Mouse (Mus musculus) myocyte (in vitro differentiated cells): ENCODE measurements around the gene Cuedc1.

Experiments used
- CEBPB ChIP-seq: IDR thresholded peaks from 2 replicates; pipeline ENCODE4 v1.6.1; 2011; ENCODE audit warnings: mild to moderate bottlenecking, moderate library complexity; ENCODE audit not compliant: poor library complexity, insufficient read depth, severe bottlenecking
- E2F4 ChIP-seq: IDR thresholded peaks from one replicate; pipeline ENCODE4 v1.6.1; 2011; ENCODE audit warnings: mild to moderate bottlenecking, control low read depth, moderate library complexity; ENCODE audit not compliant: insufficient read depth
- MAX ChIP-seq: IDR thresholded peaks from one replicate; pipeline ENCODE4 v1.6.1; 2011; ENCODE audit warnings: low read depth, mild to moderate bottlenecking, control low read depth
- MYOD1 ChIP-seq, 3 experiments: IDR thresholded peaks; one replicate each; pipeline ENCODE4 v1.6.1; 2011; ENCODE audit warnings: control low read depth in 2 of 3, low read depth in 2 of 3, mild to moderate bottlenecking in 2 of 3, moderate library complexity in 1 of 3; ENCODE audit not compliant: insufficient read length in 2 of 3, control insufficient read depth in 1 of 3
- POLR2A ChIP-seq: IDR thresholded peaks from one replicate; pipeline ENCODE4 v1.6.1; 2011; ENCODE audit warnings: low read depth, mild to moderate bottlenecking, control low read depth, moderate library complexity; ENCODE audit not compliant: insufficient read length
- TCF3 ChIP-seq: IDR thresholded peaks from one replicate; pipeline ENCODE4 v1.6.1; 2011; ENCODE audit warnings: low read depth, control low read depth; ENCODE audit not compliant: insufficient read length
- USF1 ChIP-seq: IDR thresholded peaks from one replicate; pipeline ENCODE4 v1.6.1; 2011; ENCODE audit warnings: low read depth, mild to moderate bottlenecking, control low read depth, moderate library complexity

DNA sequence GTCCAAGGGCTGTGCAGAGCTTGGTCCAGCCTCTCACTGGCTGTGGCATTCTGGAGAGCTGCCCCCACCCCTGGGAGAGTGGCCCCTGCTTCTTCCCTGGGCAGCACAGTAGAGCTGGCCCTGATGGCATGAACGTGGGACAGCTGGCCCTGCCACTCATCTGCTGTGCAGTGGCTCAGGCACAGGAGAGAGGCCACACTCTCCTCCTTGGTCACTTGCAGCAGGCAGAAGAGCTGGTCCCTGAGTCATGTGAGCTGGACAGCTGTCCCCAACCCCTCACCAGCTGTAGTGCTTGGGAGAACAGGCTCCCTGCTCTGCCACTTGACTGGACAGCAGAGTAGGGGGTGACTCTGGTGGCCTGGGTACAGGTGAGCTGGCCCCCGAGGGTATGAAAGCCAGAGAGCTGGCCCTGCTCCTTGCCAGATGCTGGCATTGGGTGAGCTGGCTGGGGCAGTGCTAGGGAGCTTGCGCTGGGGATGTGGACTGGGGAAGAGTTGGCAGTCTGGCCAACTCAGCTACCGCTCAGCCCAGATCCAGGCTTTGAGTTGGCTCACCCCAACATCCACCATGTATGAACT lies 133.4 kb downstream of the Cuedc1 start:
- no peak for TF ChIP-seq MAX
- no peak for TF ChIP-seq POLR2A
- TF ChIP-seq USF1 = peak; percentile 42
- no peak for TF ChIP-seq E2F4
- TF ChIP-seq CEBPB = no peak
- TF ChIP-seq MYOD1 (IDR thresholded peaks at IDR 0.05; ENCODE audit: control insufficient read depth in 1 of 3, insufficient read length in 2 of 3, low read depth in 2 of 3) = peak; percentile 99 to 100 (median 99)
- peak; percentile 96 for TF ChIP-seq TCF3
